Mouse (Mus musculus) hindbrain, postnatal 0 days (tissue): ENCODE data around the gene Cyp2c29. TPM values are rescaled to one million over a fixed set of nuclear protein-coding genes. Genes with fewer than 3 reads are reported as not detected.
"Not testable (repeated sequence)": the region's sequence is repeated elsewhere in the genome, so short reads cannot be mapped to it uniquely, and the experiment has no call there.

ENCODE experiments used
- ATAC-seq: fragments of 200-750 bp; cut with Nextera tagmentation; 2 replicates; pipeline ENCODE4 v1.8.0; 2017; ENCODE audit warnings: mild to moderate bottlenecking, moderate TSS enrichment, moderate library complexity
- DNase-seq: peaks from one replicate; pipeline ENCODE4 v3.0.0-alpha.2; 2015; ENCODE audit warnings: low spot score
- H3K27ac ChIP-seq: fragments of 300-500 bp; sonication (generic); 2 replicates; pipeline ENCODE4 v1.5.1; 2014; ENCODE audit warnings: mild to moderate bottlenecking
- H3K27me3 ChIP-seq: fragments of 300-500 bp; sonication (generic); 2 replicates; pipeline ENCODE4 v1.6.1; 2014; ENCODE audit warnings: low read length, mixed read lengths; ENCODE audit not compliant: insufficient read depth
- H3K36me3 ChIP-seq: fragments of 300-500 bp; sonication (generic); 2 replicates; pipeline ENCODE4 v1.6.1; 2014; ENCODE audit warnings: low read length, mixed read lengths; ENCODE audit not compliant: insufficient read depth
- H3K4me1 ChIP-seq: fragments of 300-500 bp; sonication (generic); 2 replicates; pipeline ENCODE4 v1.6.1; 2014; ENCODE audit warnings: antibody characterized with exemption, low read length, mixed read lengths; ENCODE audit not compliant: insufficient read depth
- H3K4me2 ChIP-seq: fragments of 300-500 bp; sonication (generic); 2 replicates; pipeline ENCODE4 v1.6.1; 2014; ENCODE audit warnings: low read depth, mild to moderate bottlenecking, low read length, moderate library complexity, mixed read lengths
- H3K4me3 ChIP-seq: fragments of 300-500 bp; sonication (generic); 2 replicates; pipeline ENCODE4 v1.5.1; 2014; ENCODE audit warnings: low read length
- H3K9ac ChIP-seq: fragments of 300-500 bp; sonication (generic); replicated peaks from 2 replicates; pipeline ENCODE4 v1.6.1; 2014; ENCODE audit warnings: mild to moderate bottlenecking, low read length, moderate library complexity, mixed read lengths
- H3K9me3 ChIP-seq: fragments of 300-500 bp; sonication (generic); 2 replicates; pipeline ENCODE4 v1.6.1; 2016; ENCODE audit warnings: low read length, mixed read lengths
- CTCF ChIP-seq: IDR thresholded peaks from 2 replicates; pipeline ENCODE4 v1.5.1; 2016; ENCODE audit warnings: antibody characterized with exemption, control low read depth, low read depth
- WGBS: fragments of 180-500 bp; shearing (Covaris S2); extraction: QIAGEN DNeasy Blood & Tissue Kit; methylation state at CpG from one replicate; pipeline ENCODE4 v1.1.7; 2014; 5-methylcytosine and 5-hydroxymethylcytosine counted together
- polyA plus RNA-seq: library from polyadenylated mRNA; unstranded; fragments of >200 nt; fragmentation: Nextera tagmentation; extraction: Ambion mirVana; gene quantifications from 2 replicates; pipeline ENCODE4 v1.2.1, GENCODE M21; 2015
- total RNA-seq: library from RNA; depleted of rRNA; stranded (reverse); fragments of >200 nt; gene quantifications from 2 replicates; pipeline ENCODE4 v1.2.3, GENCODE M21; 2014; rRNA removed

Cyp2c29 gene
- total RNA-seq (not detected in 2 replicates), polyA plus RNA-seq (not detected in 2 replicates)

DNA sequence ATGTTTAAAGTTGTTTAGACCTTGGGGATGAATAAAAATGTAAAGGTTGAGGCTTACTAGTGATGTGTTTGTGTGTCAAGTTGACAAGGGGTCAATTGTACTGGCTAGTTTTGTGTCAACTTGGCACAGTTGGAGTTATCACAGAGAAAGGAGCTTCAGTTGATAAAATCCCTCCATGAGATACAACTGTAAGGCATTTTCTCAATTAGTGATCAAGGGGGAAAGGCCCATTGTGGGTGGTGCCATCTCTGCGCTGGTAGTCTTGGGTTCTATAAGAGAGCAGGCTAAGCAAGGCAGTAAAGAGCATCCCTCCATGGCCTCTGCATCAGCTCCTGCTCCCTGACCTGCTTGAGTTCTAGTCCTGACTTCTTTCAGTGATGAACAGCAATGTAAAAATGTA, at the start of gene Cyp2c29:
Gene Cyp2c29, plus strand, starts transcription at position 301 of the 400 bp plus-strand sequence.
- ATAC-seq, H3K4me3 ChIP-seq: not testable (repeated sequence)
- no CpG with 5 or more reads among the region's 1 CpGs for WGBS

DNA sequence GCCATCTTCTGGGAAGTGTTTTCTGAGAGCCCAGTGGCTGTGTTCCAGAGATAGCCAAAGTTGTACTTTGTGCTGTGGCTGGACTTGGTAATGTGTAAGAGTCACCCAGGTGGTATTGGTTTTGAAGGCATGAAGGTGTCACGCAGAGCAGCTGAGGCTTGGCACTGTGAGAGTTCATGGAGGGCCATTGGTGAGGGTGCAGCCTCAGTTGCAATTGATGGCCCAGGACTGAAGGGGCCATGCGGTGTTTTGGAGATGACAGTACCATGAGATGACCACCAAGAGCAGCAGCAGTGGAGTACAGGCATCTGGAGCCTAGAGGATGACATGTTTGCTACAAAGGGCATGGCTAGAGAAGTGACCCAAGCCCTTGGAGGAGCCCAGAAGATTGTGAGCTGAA, 2.2 kb upstream of the Cyp2c29 start:
- ATAC-seq, H3K27ac ChIP-seq, H3K4me2 ChIP-seq, H3K4me1 ChIP-seq, H3K27me3 ChIP-seq, H3K4me3 ChIP-seq, H3K9ac ChIP-seq, H3K9me3 ChIP-seq, DNase-seq, H3K36me3 ChIP-seq: not testable (repeated sequence)
- WGBS, result 71% methylated on average over 2 of the region's 2 CpGs

More for the DNA sequence above, at the start of gene Cyp2c29:
- H3K9ac ChIP-seq, H3K4me1 ChIP-seq, DNase-seq, H3K4me2 ChIP-seq, H3K9me3 ChIP-seq, H3K36me3 ChIP-seq, H3K27me3 ChIP-seq, H3K27ac ChIP-seq: not testable (repeated sequence)

DNA sequence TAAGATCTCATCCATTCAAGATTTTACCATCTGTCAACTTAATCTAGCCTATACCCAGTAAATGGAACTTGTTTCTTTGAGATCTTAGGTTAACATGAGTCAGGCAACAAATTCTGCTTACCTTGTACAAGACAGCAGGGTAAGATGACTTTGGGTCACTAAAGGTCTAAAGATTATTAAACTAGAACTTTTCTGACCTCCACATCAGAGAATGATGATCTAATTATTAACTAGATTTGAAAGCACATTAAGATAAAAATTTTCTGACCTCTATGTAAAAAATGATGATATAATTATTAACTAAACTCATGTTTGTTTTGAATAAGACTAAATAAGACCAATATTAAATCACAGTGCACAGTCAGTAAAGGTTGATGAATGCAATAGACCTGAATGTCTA, 13.6 kb downstream of the Cyp2c29 start:
- Histone ChIP-seq H3K4me3 (no peak overlapping the region), H3K4me1 (no peaks in the 10 kb centered on the region), H3K36me3 (no peaks in the 10 kb centered on the region), H3K9me3 (no peaks in the 10 kb centered on the region), H3K27ac (no peak overlapping the region), H3K9ac (no peak overlapping the region), H3K27me3 (no peaks in the 10 kb centered on the region), H3K4me2 (no peak overlapping the region)
- DNase-seq (no peak), ATAC-seq (no peak)
- no peak for TF ChIP-seq CTCF

- Histone ChIP-seq H3K36me3 (no peaks in the 10 kb centered on the region), H3K27me3 (no peaks in the 10 kb centered on the region), H3K9ac (no peak overlapping the region), H3K9me3 (0 out of 2 replicates have a peak, but pooled peaks cover 3% of the 10 kb centered on the region), H3K4me3 (no peak overlapping the region), H3K4me2 (no peak overlapping the region), H3K27ac (no peak overlapping the region), H3K4me1 (no peaks in the 10 kb centered on the region)
- no peak for TF ChIP-seq CTCF
- ATAC-seq, result no peak
- no peak for DNase-seq
Observed at GRCm38 (mm10) chr19:39285637-39286036, 16.4 kb downstream of the Cyp2c29 start.

DNA sequence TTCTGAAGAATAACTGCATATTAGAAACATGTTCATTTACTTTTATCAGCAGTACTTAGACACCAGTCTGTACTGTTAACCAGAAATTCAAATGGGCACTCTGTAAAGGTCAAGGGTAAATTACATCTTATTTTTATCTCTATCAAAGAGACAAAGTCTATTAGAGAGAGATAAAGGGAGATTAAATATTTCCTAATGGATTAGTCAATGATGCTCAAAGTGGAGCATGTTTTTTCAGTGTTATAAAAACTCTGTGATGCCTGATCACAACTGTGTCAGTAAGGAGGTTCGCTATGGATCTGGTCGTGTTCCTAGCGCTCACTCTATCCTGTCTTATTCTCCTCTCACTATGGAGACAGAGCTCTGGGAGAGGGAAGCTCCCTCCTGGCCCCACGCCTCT, 17.6 kb downstream of the Cyp2c29 start:
- Histone ChIP-seq H3K4me1 (no peaks in the 10 kb centered on the region), H3K9ac (no peak overlapping the region), H3K27ac (no peak overlapping the region), H3K27me3 (no peaks in the 10 kb centered on the region), H3K4me3 (no peak overlapping the region), H3K9me3 (0 out of 2 replicates have a peak, but pooled peaks cover 3% of the 10 kb centered on the region), H3K4me2 (no peak overlapping the region), H3K36me3 (no peaks in the 10 kb centered on the region)
- 69% methylated on average over 4 of the region's 4 CpGs for WGBS
- DNase-seq, result no peak
- no peak for ATAC-seq
- no peak for TF ChIP-seq CTCF

DNA sequence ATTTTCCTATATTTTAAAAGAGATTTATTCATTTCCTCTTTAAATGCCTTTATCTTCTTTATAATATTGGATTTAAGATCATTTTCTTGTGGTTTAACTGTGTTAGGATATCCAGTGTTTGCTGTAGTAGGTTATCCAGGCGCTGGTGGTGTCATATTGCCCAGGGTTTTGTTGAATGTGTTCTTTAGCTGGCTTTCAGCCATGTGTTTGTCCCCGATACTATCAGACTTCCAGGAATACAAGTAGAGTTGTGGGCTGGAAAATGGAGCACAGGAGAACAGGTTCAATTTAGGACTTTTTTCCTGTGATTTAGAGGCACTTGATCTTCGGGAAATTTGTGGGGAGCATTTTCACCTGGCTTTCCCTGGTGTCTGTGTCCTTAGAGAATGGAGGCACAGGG, 19.8 kb downstream of the Cyp2c29 start:
- ATAC-seq, result no peak
- no peaks in the 10 kb centered on the region for H3K4me1 ChIP-seq
- H3K27me3 ChIP-seq, result no peaks in the 10 kb centered on the region
- no peak overlapping the region for H3K9ac ChIP-seq
- H3K4me3 ChIP-seq, result no peak overlapping the region
- no peak for TF ChIP-seq CTCF
- 0 out of 2 replicates have a peak, but pooled peaks cover 6% of the 10 kb centered on the region for H3K9me3 ChIP-seq
- H3K27ac ChIP-seq, result no peak overlapping the region
- WGBS, result 66% methylated on average over 3 of the region's 3 CpGs
- no peak for DNase-seq
- H3K4me2 ChIP-seq, result no peak overlapping the region
- H3K36me3 ChIP-seq, result no peaks in the 10 kb centered on the region

Other genes with a start within 250 kb of the Cyp2c29 start
- gene Cyp2c65, start 208.4 kb upstream of the Cyp2c29 start, total RNA-seq, result not detected in 2 replicates
- 0.09 and 0.19 TPM in 2 replicates for gene Cyp2c65, start 208.4 kb upstream of the Cyp2c29 start, polyA plus RNA-seq
- gene Cyp2c66, start 155.5 kb upstream of the Cyp2c29 start, total RNA-seq, result not detected in 2 replicates
- gene Cyp2c66, start 155.5 kb upstream of the Cyp2c29 start, polyA plus RNA-seq, result not detected in 2 replicates
- not detected in 2 replicates for gene Cyp2c38, start 193.7 kb downstream of the Cyp2c29 start, total RNA-seq
- gene Cyp2c38, start 193.7 kb downstream of the Cyp2c29 start, polyA plus RNA-seq, result not detected in 2 replicates
- gene Cyp2c39, start 241.5 kb downstream of the Cyp2c29 start, total RNA-seq, result not detected in 2 replicates
- not detected in 2 replicates for gene Cyp2c39, start 241.5 kb downstream of the Cyp2c29 start, polyA plus RNA-seq